Mouse (Mus musculus): ENCODE data around the gene Chka. TPM values are rescaled to one million over a fixed set of nuclear protein-coding genes. Genes with fewer than 3 reads are reported as not detected.

Chka gene
- polyA plus RNA-seq, 1 experiment: 35.5 TPM

DNA sequence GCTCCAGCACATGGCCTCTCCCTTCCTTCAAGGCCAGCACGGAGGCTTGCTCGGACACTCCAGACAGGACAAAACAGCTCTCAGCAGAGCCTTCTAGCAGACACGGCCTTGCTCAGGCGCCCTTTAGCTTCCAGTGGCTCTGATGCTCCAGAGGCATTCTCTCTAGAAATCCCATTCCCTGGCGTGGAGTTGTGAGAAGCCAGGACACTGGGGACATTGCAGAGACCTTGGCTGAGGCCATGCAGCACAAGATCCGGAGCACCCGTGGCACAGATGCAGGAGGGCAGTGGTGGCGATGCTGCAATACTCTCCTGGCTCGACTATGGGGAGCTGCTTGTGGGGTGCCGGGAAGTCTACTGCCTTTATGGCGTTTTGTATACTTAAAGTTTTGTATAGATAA, 65.2 kb downstream of the Chka start:
- Histone ChIP-seq H3K4me3 (no peak overlapping the region), H3K36me3 (ENCODE audit: control insufficient read depth, insufficient read depth) (no peaks in the 10 kb centered on the region), H3K4me2 (ENCODE audit: low read depth) (no peak overlapping the region), H3K79me2 (ENCODE audit: control insufficient read depth, insufficient read depth) (peaks cover 7% of the 10 kb centered on the region), H3ac (ENCODE audit: control insufficient read depth, insufficient read length) (no peak overlapping the region), H3K27me3 (ENCODE audit: control insufficient read depth, insufficient read depth, insufficient read length) (no peaks in the 10 kb centered on the region)
- TF ChIP-seq CEBPB (IDR thresholded peaks at IDR 0.05; ENCODE audit: insufficient read depth, poor library complexity, severe bottlenecking) (no peak), TCF12 (IDR thresholded peaks at IDR 0.05; ENCODE audit: insufficient read depth, poor library complexity, severe bottlenecking) (no peak), MYOD1 (IDR thresholded peaks at IDR 0.05; ENCODE audit: control insufficient read depth in 1 of 3, insufficient read length in 2 of 3, low read depth in 2 of 3) (no peak), USF1 (IDR thresholded peaks at IDR 0.05; ENCODE audit: low read depth) (no peak), REST (IDR thresholded peaks at IDR 0.05; ENCODE audit: insufficient read depth, insufficient read length) (no peak), E2F4 (IDR thresholded peaks at IDR 0.05; ENCODE audit: insufficient read depth) (no peak), POLR2AphosphoS2 (IDR thresholded peaks at IDR 0.05; ENCODE audit: insufficient read length, low read depth) (no peak)

DNA sequence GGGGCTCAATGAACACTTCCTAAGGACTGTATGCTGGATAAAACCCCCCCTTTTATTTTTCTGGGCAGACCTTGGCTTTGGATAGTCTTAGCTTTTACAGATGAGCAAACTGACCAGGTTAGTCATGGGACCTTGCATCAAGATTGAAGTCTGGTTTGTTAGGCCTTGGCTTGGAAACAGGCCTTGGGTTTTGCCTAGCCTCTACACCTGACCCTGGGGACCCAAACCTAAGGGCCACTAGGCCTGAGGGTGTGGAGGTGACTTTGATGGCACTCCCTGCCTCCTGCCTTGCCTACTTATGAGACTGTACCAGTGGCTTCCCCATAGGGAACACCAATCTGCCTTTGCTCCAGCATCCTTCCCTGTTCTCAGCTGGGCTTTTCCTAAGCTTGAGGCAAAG, 68.4 kb downstream of the Chka start:
- H3K36me3 ChIP-seq (ENCODE audit: control insufficient read depth, insufficient read depth): no peaks in the 10 kb centered on the region
- no peaks in the 10 kb centered on the region for H3K27me3 ChIP-seq (ENCODE audit: control insufficient read depth, insufficient read depth, insufficient read length)
- H3K4me2 ChIP-seq (ENCODE audit: low read depth): no peak overlapping the region
- TF ChIP-seq USF1 (IDR thresholded peaks at IDR 0.05; ENCODE audit: low read depth) (no peak), POLR2AphosphoS2 (IDR thresholded peaks at IDR 0.05; ENCODE audit: insufficient read length, low read depth) (no peak), CEBPB (IDR thresholded peaks at IDR 0.05; ENCODE audit: insufficient read depth, poor library complexity, severe bottlenecking) (no peak)
- H3K4me3 ChIP-seq: no peak overlapping the region
- no peak overlapping the region for H3ac ChIP-seq (ENCODE audit: control insufficient read depth, insufficient read length)
- no peaks in the 10 kb centered on the region for H3K79me2 ChIP-seq (ENCODE audit: control insufficient read depth, insufficient read depth)

DNA sequence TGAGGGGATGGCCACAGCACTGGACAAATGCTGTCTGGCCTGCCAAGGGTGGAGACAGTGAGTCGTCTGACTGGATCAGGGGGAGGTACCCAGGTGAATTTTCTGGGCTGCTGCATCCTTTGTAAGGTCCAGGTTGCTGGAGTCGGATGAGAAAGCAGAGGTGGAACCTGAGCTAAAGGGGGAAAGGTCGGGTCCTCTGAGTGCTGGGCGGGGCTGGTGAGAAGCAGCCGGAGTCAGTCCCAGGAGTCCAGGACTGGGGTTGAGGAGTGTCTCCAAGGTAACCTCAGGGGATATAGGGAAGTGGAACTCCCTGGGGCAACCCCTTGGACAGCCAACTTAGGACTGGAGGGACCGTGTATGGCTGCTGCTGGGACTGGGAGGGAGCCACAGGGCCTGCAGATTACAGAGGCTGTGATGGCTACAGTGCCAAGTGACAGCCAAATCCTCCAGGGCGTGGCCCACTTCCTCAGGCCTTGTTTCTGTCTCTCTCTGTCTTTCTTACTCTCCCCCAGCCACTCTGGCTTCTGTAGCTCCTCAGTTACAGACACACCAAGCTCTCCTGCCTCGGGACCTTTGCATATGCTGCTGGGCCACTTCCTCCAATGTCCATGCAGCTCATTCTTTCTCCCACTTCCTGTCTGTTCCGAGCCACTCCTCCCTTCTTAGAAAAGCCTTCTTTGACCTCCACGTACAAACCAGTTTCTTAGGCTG, 71.2 kb downstream of the Chka start:
- TF ChIP-seq SRF (IDR thresholded peaks at IDR 0.05; ENCODE audit: control insufficient read depth, insufficient read length, low read depth) (no peak), MYOD1 (IDR thresholded peaks at IDR 0.05; ENCODE audit: control insufficient read depth in 1 of 3, insufficient read length in 2 of 3, low read depth in 2 of 3) (peak in 1 of 3 experiments; percentile 34), MAX (IDR thresholded peaks at IDR 0.05; ENCODE audit: low read depth) (no peak), E2F4 (IDR thresholded peaks at IDR 0.05; ENCODE audit: insufficient read depth) (no peak), TCF12 (IDR thresholded peaks at IDR 0.05; ENCODE audit: insufficient read depth, poor library complexity, severe bottlenecking) (no peak), CEBPB (IDR thresholded peaks at IDR 0.05; ENCODE audit: insufficient read depth, poor library complexity, severe bottlenecking) (no peak), MYOG (IDR thresholded peaks at IDR 0.05; ENCODE audit: control insufficient read depth in 1 of 3, insufficient read depth in 1 of 3, insufficient read length in 2 of 3, low read depth in 2 of 3) (peak in 1 of 3 experiments; percentile 33), POLR2A (IDR thresholded peaks at IDR 0.05; ENCODE audit: insufficient read length, low read depth) (no peak), POLR2AphosphoS2 (IDR thresholded peaks at IDR 0.05; ENCODE audit: insufficient read length, low read depth) (no peak), TCF3 (IDR thresholded peaks at IDR 0.05; ENCODE audit: insufficient read length, low read depth) (no peak)
- Histone ChIP-seq H3K79me2 (ENCODE audit: control insufficient read depth, insufficient read depth) (no peaks in the 10 kb centered on the region), H3K4me2 (ENCODE audit: low read depth) (peak overlapping the region; percentile 34), H3K27me3 (ENCODE audit: control insufficient read depth, insufficient read depth, insufficient read length) (no peaks in the 10 kb centered on the region), H3ac (ENCODE audit: control insufficient read depth, insufficient read length) (no peak overlapping the region), H3K36me3 (ENCODE audit: control insufficient read depth, insufficient read depth) (no peaks in the 10 kb centered on the region), H3K4me3 (no peak overlapping the region)

DNA sequence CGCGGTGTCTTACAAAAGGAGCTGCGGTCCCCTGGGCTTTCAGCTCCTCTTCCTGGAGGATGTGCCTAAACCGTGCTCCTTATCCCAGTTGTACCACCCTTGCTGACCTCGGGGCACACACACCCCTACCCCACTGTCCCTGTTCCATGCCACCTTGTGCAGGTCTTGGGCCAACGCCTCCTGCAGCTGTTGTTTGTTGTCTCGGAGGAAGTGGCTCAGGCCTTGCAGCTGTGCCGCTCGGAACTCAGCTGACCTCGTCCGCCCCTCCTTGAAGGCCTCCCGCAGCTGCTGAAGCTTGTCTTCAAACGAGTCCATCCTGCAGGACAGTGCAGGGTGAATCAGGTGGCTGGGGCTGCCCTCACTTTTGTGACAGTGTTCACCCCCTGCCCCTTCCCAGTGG, 72.0 kb downstream of the Chka start:
- no peak for TF ChIP-seq MAX (IDR thresholded peaks at IDR 0.05; ENCODE audit: low read depth)
- peak; percentile 72 for TF ChIP-seq POLR2AphosphoS2 (IDR thresholded peaks at IDR 0.05; ENCODE audit: insufficient read length, low read depth)
- TF ChIP-seq E2F4 (IDR thresholded peaks at IDR 0.05; ENCODE audit: insufficient read depth): no peak
- TF ChIP-seq USF1 (IDR thresholded peaks at IDR 0.05; ENCODE audit: low read depth): peak; percentile 40
- TF ChIP-seq POLR2A (IDR thresholded peaks at IDR 0.05; ENCODE audit: insufficient read length, low read depth): peak; percentile 43
- peak; percentile 97 to 100 (median 98) for TF ChIP-seq MYOD1 (IDR thresholded peaks at IDR 0.05; ENCODE audit: control insufficient read depth in 1 of 3, insufficient read length in 2 of 3, low read depth in 2 of 3)
- TF ChIP-seq TCF12 (IDR thresholded peaks at IDR 0.05; ENCODE audit: insufficient read depth, poor library complexity, severe bottlenecking): peak; percentile 99
- peak; percentile 99 for TF ChIP-seq TCF3 (IDR thresholded peaks at IDR 0.05; ENCODE audit: insufficient read length, low read depth)
- TF ChIP-seq REST (IDR thresholded peaks at IDR 0.05; ENCODE audit: insufficient read depth, insufficient read length): no peak
- peak; percentile 5 for TF ChIP-seq SRF (IDR thresholded peaks at IDR 0.05; ENCODE audit: control insufficient read depth, insufficient read length, low read depth)
- TF ChIP-seq MYOG (IDR thresholded peaks at IDR 0.05; ENCODE audit: control insufficient read depth in 1 of 3, insufficient read depth in 1 of 3, insufficient read length in 2 of 3, low read depth in 2 of 3): peak; percentile 93 to 100 (median 99)
- no peak for TF ChIP-seq CEBPB (IDR thresholded peaks at IDR 0.05; ENCODE audit: insufficient read depth, poor library complexity, severe bottlenecking)
- Histone ChIP-seq H3ac (ENCODE audit: control insufficient read depth, insufficient read length) (no peak overlapping the region), H3K4me3 (no peak overlapping the region), H3K36me3 (ENCODE audit: control insufficient read depth, insufficient read depth) (no peaks in the 10 kb centered on the region), H3K27me3 (ENCODE audit: control insufficient read depth, insufficient read depth, insufficient read length) (no peaks in the 10 kb centered on the region), H3K79me2 (ENCODE audit: control insufficient read depth, insufficient read depth) (no peaks in the 10 kb centered on the region), H3K4me2 (ENCODE audit: low read depth) (peak overlapping the region; percentile 55)

- H3ac ChIP-seq (ENCODE audit: control insufficient read depth, insufficient read length): no peak overlapping the region
- H3K4me3 ChIP-seq: no peak overlapping the region
- no peaks in the 10 kb centered on the region for H3K79me2 ChIP-seq (ENCODE audit: control insufficient read depth, insufficient read depth)
- TF ChIP-seq POLR2AphosphoS2 (IDR thresholded peaks at IDR 0.05; ENCODE audit: insufficient read length, low read depth): no peak
- no peak for TF ChIP-seq MAX (IDR thresholded peaks at IDR 0.05; ENCODE audit: low read depth)
- no peak for TF ChIP-seq USF1 (IDR thresholded peaks at IDR 0.05; ENCODE audit: low read depth)
- TF ChIP-seq CEBPB (IDR thresholded peaks at IDR 0.05; ENCODE audit: insufficient read depth, poor library complexity, severe bottlenecking): no peak
- no peak for TF ChIP-seq TCF12 (IDR thresholded peaks at IDR 0.05; ENCODE audit: insufficient read depth, poor library complexity, severe bottlenecking)
- no peak for TF ChIP-seq SRF (IDR thresholded peaks at IDR 0.05; ENCODE audit: control insufficient read depth, insufficient read length, low read depth)
- no peak for TF ChIP-seq E2F4 (IDR thresholded peaks at IDR 0.05; ENCODE audit: insufficient read depth)
- TF ChIP-seq REST (IDR thresholded peaks at IDR 0.05; ENCODE audit: insufficient read depth, insufficient read length): no peak
- no peak for TF ChIP-seq MYOG (IDR thresholded peaks at IDR 0.05; ENCODE audit: control insufficient read depth in 1 of 3, insufficient read depth in 1 of 3, insufficient read length in 2 of 3, low read depth in 2 of 3)
- no peak for TF ChIP-seq TCF3 (IDR thresholded peaks at IDR 0.05; ENCODE audit: insufficient read length, low read depth)
- no peak for TF ChIP-seq POLR2A (IDR thresholded peaks at IDR 0.05; ENCODE audit: insufficient read length, low read depth)
- no peak for TF ChIP-seq MYOD1 (IDR thresholded peaks at IDR 0.05; ENCODE audit: control insufficient read depth in 1 of 3, insufficient read length in 2 of 3, low read depth in 2 of 3)
- no peaks in the 10 kb centered on the region for H3K36me3 ChIP-seq (ENCODE audit: control insufficient read depth, insufficient read depth)
- H3K4me2 ChIP-seq (ENCODE audit: low read depth): peak overlapping the region; percentile 55
- H3K27me3 ChIP-seq (ENCODE audit: control insufficient read depth, insufficient read depth, insufficient read length): no peaks in the 10 kb centered on the region
Measured at GRCm38 (mm10) chr19:3924190-3924589, 72.6 kb downstream of the Chka start.
